Mouse (Mus musculus) bone marrow macrophage, adult 2 months (primary cell): ENCODE results near the gene Osbpl2.

Source experiments
- CTCF ChIP-seq: IDR thresholded peaks from 2 replicates; pipeline ENCODE4 v1.5.1; 2012; ENCODE audit warnings: low read depth, mild to moderate bottlenecking, low read length, moderate library complexity
- POLR2A ChIP-seq: IDR thresholded peaks from 2 replicates; pipeline ENCODE4 v1.6.1; 2012; ENCODE audit warnings: mild to moderate bottlenecking, low read depth, low read length, borderline replicate concordance

GRCm38 (mm10) chr2:180158627-180159026, 39.5 kb downstream of the Osbpl2 start:
- TF ChIP-seq CTCF (no peak), POLR2A (no peak)
